Mouse (Mus musculus) MEL (cell line): ENCODE measurements around the gene Itsn1. TPM values are rescaled to one million over a fixed set of nuclear protein-coding genes. Genes with fewer than 3 reads are reported as not detected.

ENCODE experiments used
- DNase-seq: peaks from one replicate; pipeline ENCODE4 v3.0.0; 2011; ENCODE audit warnings: low read depth, low spot score
- H3K27ac ChIP-seq: 2 replicates; pipeline ENCODE4 v1.5.1; 2012; ENCODE audit warnings: low read depth, mild to moderate bottlenecking, control low read depth, low read length, moderate library complexity; ENCODE audit not compliant: control insufficient read depth
- H3K27me3 ChIP-seq, 2 experiments: fragments of 150-350 bp in 1 of 2; sonication (generic) in 1 of 2; 2 replicates each; pipeline ENCODE4 v1.6.1; 2012; ENCODE audit warnings: low read length in 2 of 2, mild to moderate bottlenecking in 2 of 2, improper control_type of control experiment in 1 of 2, moderate library complexity in 1 of 2; ENCODE audit not compliant: insufficient read depth in 2 of 2, control insufficient read depth in 1 of 2
- H3K36me3 ChIP-seq, 2 experiments: 2 replicates each; pipeline ENCODE4 v1.6.1; 2012 to 2014; ENCODE audit warnings: low read length in 2 of 2, improper control_type of control experiment in 1 of 2, inconsistent platforms in 1 of 2, mild to moderate bottlenecking in 1 of 2; ENCODE audit not compliant: insufficient read depth in 2 of 2, control insufficient read depth in 1 of 2
- H3K4me1 ChIP-seq, 2 experiments: fragments of 150-350 bp in 1 of 2; sonication (generic) in 1 of 2; 2 replicates each; pipeline ENCODE4 v1.6.1; 2012; ENCODE audit warnings: low read length in 2 of 2, improper control_type of control experiment in 1 of 2, mild to moderate bottlenecking in 1 of 2; ENCODE audit not compliant: insufficient read depth in 2 of 2, control insufficient read depth in 1 of 2
- H3K4me3 ChIP-seq, 2 experiments: fragments of 150-350 bp in 1 of 2; sonication (generic) in 1 of 2; 2 replicates each; pipeline ENCODE4 v1.5.1; 2012; ENCODE audit warnings: low read depth in 2 of 2, low read length in 2 of 2, mild to moderate bottlenecking in 2 of 2, moderate library complexity in 2 of 2, control low read depth in 1 of 2, improper control_type of control experiment in 1 of 2; ENCODE audit not compliant: control insufficient read depth in 1 of 2, insufficient read depth in 1 of 2
- H3K79me2 ChIP-seq: 2 replicates; pipeline ENCODE4 v1.6.1; 2012; ENCODE audit warnings: mild to moderate bottlenecking, low read length, moderate library complexity; ENCODE audit not compliant: control insufficient read depth, poor library complexity, insufficient read depth
- H3K9ac ChIP-seq: 2 replicates; pipeline ENCODE4 v1.6.1; 2012; ENCODE audit warnings: low read depth, mild to moderate bottlenecking, control low read depth, low read length, moderate library complexity; ENCODE audit not compliant: control insufficient read depth, poor library complexity, severe bottlenecking
- H3K9me3 ChIP-seq: fragments of 150-350 bp; sonication (generic); replicated peaks from 2 replicates; pipeline ENCODE4 v1.6.1; 2012; ENCODE audit warnings: mild to moderate bottlenecking, low read length, improper control_type of control experiment, moderate library complexity; ENCODE audit not compliant: insufficient read depth
- BHLHE40 ChIP-seq: IDR thresholded peaks from 2 replicates; pipeline ENCODE4 v1.6.1; 2012; ENCODE audit warnings: low read depth, mild to moderate bottlenecking, inconsistent platforms, low read length, improper control_type of control experiment, borderline replicate concordance
- CHD1 ChIP-seq: IDR thresholded peaks from 2 replicates; pipeline ENCODE4 v1.6.1; 2012; ENCODE audit warnings: low read depth, mild to moderate bottlenecking, inconsistent platforms, low read length, improper control_type of control experiment
- CHD2 ChIP-seq: IDR thresholded peaks from 2 replicates; pipeline ENCODE4 v1.6.1; 2011; ENCODE audit warnings: low read length, improper control_type of control experiment
- E2F4 ChIP-seq: IDR thresholded peaks from 2 replicates; pipeline ENCODE4 v1.6.1; 2011; ENCODE audit warnings: low read depth, low read length, improper control_type of control experiment, borderline replicate concordance
- ELF1 ChIP-seq: IDR thresholded peaks from 2 replicates; pipeline ENCODE4 v1.6.1; 2014; ENCODE audit warnings: low read depth, mild to moderate bottlenecking, inconsistent platforms, low read length, improper control_type of control experiment, moderate library complexity
- ETS1 ChIP-seq: IDR thresholded peaks from 2 replicates; pipeline ENCODE4 v1.6.1; 2012; ENCODE audit warnings: low read depth, mild to moderate bottlenecking, inconsistent platforms, low read length, improper control_type of control experiment, moderate library complexity
- GABPA ChIP-seq: IDR thresholded peaks from 2 replicates; pipeline ENCODE4 v1.6.1; 2012; ENCODE audit warnings: low read depth, mild to moderate bottlenecking, inconsistent platforms, low read length, improper control_type of control experiment, moderate library complexity
- GATA1 ChIP-seq: IDR thresholded peaks from 2 replicates; pipeline ENCODE4 v1.6.1; 2011; ENCODE audit warnings: low read depth, low read length, improper control_type of control experiment
- HCFC1 ChIP-seq: IDR thresholded peaks from 2 replicates; pipeline ENCODE4 v1.6.1; 2012; ENCODE audit warnings: low read depth, mild to moderate bottlenecking, inconsistent platforms, low read length, improper control_type of control experiment, moderate library complexity
- JUND ChIP-seq: IDR thresholded peaks from 2 replicates; pipeline ENCODE4 v1.6.1; 2011; ENCODE audit warnings: low read depth, mild to moderate bottlenecking, improper control_type of control experiment, low read length
- KAT2A ChIP-seq: conservative IDR thresholded peaks from 2 replicates; pipeline ENCODE4 v1.6.1; 2012; ENCODE audit warnings: low read depth, low read length, improper control_type of control experiment, inconsistent platforms
- MAFK ChIP-seq: IDR thresholded peaks from 2 replicates; pipeline ENCODE4 v1.6.1; 2011; ENCODE audit warnings: low read depth, mild to moderate bottlenecking, low read length, improper control_type of control experiment, borderline replicate concordance
- MAX ChIP-seq: IDR thresholded peaks from 2 replicates; pipeline ENCODE4 v1.6.1; 2011; ENCODE audit warnings: low read length, improper control_type of control experiment
- MAZ ChIP-seq: IDR thresholded peaks from 2 replicates; pipeline ENCODE4 v1.6.1; 2012; ENCODE audit warnings: low read depth, mild to moderate bottlenecking, inconsistent platforms, low read length, improper control_type of control experiment
- NRF1 ChIP-seq: IDR thresholded peaks from 2 replicates; pipeline ENCODE4 v1.6.1; 2014; ENCODE audit warnings: low read depth, mild to moderate bottlenecking, inconsistent platforms, low read length, improper control_type of control experiment, moderate library complexity; ENCODE audit not compliant: poor library complexity, insufficient read depth, severe bottlenecking
- POLR2AphosphoS2 ChIP-seq: IDR thresholded peaks from 2 replicates; pipeline ENCODE4 v1.6.1; 2011; ENCODE audit warnings: low read length, improper control_type of control experiment
- POLR2AphosphoS5 ChIP-seq: IDR thresholded peaks from 2 replicates; pipeline ENCODE4 v1.6.1; 2012; ENCODE audit warnings: low read depth, borderline replicate concordance, mild to moderate bottlenecking, inconsistent platforms, low read length, moderate library complexity, mixed read lengths
- RAD21 ChIP-seq: IDR thresholded peaks from 2 replicates; pipeline ENCODE4 v1.6.1; 2011; ENCODE audit warnings: mild to moderate bottlenecking, low read depth, low read length, improper control_type of control experiment
- RCOR1 ChIP-seq: IDR thresholded peaks from 2 replicates; pipeline ENCODE4 v1.6.1; 2012; ENCODE audit warnings: low read depth, mild to moderate bottlenecking, inconsistent platforms, low read length, improper control_type of control experiment
- SIN3A ChIP-seq: IDR thresholded peaks from 2 replicates; pipeline ENCODE4 v1.6.1; 2012; ENCODE audit warnings: low read length, improper control_type of control experiment, inconsistent platforms
- SMC3 ChIP-seq: IDR thresholded peaks from 2 replicates; pipeline ENCODE4 v1.6.1; 2011; ENCODE audit warnings: low read depth, low read length, improper control_type of control experiment
- TAL1 ChIP-seq: IDR thresholded peaks from 2 replicates; pipeline ENCODE4 v1.6.1; 2012; ENCODE audit warnings: mild to moderate bottlenecking, inconsistent platforms, low read length, moderate library complexity, mixed read lengths
- TBP ChIP-seq: IDR thresholded peaks from 2 replicates; pipeline ENCODE4 v1.8.0; 2011; ENCODE audit warnings: low read depth, low read length, improper control_type of control experiment
- TCF12 ChIP-seq: IDR thresholded peaks from 2 replicates; pipeline ENCODE4 v1.6.1; 2014; ENCODE audit warnings: low read depth, mild to moderate bottlenecking, inconsistent platforms, low read length, improper control_type of control experiment, moderate library complexity
- UBTF ChIP-seq: IDR thresholded peaks from 2 replicates; pipeline ENCODE4 v1.6.1; 2012; ENCODE audit warnings: low read depth, mild to moderate bottlenecking, inconsistent platforms, low read length, improper control_type of control experiment, moderate library complexity, borderline replicate concordance; ENCODE audit not compliant: insufficient read depth
- USF2 ChIP-seq, 2 experiments: IDR thresholded peaks; 2 replicates each; pipeline ENCODE4 v1.6.1; 2011 to 2012; ENCODE audit warnings: improper control_type of control experiment in 2 of 2, low read length in 2 of 2, borderline replicate concordance in 1 of 2, inconsistent platforms in 1 of 2, low read depth in 1 of 2, mild to moderate bottlenecking in 1 of 2; ENCODE audit not compliant: insufficient read depth in 1 of 2
- ZC3H11A ChIP-seq: IDR thresholded peaks from 2 replicates; pipeline ENCODE4 v1.6.1; 2012; ENCODE audit warnings: low read depth, mild to moderate bottlenecking, inconsistent platforms, low read length, improper control_type of control experiment
- ZMIZ1 ChIP-seq: IDR thresholded peaks from 2 replicates; pipeline ENCODE4 v1.6.1; 2012; ENCODE audit warnings: low read depth, mild to moderate bottlenecking, inconsistent platforms, low read length, improper control_type of control experiment, moderate library complexity
- ZNF384 ChIP-seq: IDR thresholded peaks from 2 replicates; pipeline ENCODE4 v1.6.1; 2012; ENCODE audit warnings: low read depth, mild to moderate bottlenecking, inconsistent platforms, low read length, improper control_type of control experiment
- polyA plus RNA-seq, 2 experiments: library from polyadenylated mRNA; stranded (reverse) in 1 of 2; unstranded in 1 of 2; fragments of >175 nt in 1 of 2; fragments of >200 nt in 1 of 2; gene quantifications; 2 replicates each; pipeline versions ENCODE4 v1.2.1 to v1.2.4; 2012; ENCODE audit warnings: low replicate concordance in 2 of 2, low read depth in 1 of 2; ENCODE audit not compliant: insufficient read length in 2 of 2, insufficient read depth in 1 of 2, missing spikeins in 1 of 2
- total RNA-seq: library from RNA; depleted of rRNA; stranded (reverse); fragments of 300-350 nt; gene quantifications from 2 replicates; pipeline ENCODE4 v1.2.3, GENCODE M21; 2012

Gene Itsn1
- total and polyA plus RNA-seq, 3 experiments = 14.7 to 36.5 TPM; not detected in 1

GRCm38 (mm10) chr16:91732816-91733215, 3.7 kb downstream of the Itsn1 start:
- no peak for DNase-seq
- Histone ChIP-seq H3K9ac (no peak overlapping the region), H3K4me3 (no peak overlapping the region), H3K27ac (no peak overlapping the region), H3K36me3 (peaks cover 0 to 5% of the 10 kb centered on the region in 2 experiments; a peak in 2 of 4 replicates), H3K9me3 (no peaks in the 10 kb centered on the region), H3K4me1 (peaks cover 0 to 6% of the 10 kb centered on the region in 2 experiments; a peak in 2 of 4 replicates), H3K79me2 (peaks cover 2% of the 10 kb centered on the region; the same call in 1 of the 2 replicates), H3K27me3 (peaks cover 7 to 9% of the 10 kb centered on the region in 2 experiments)
- TF ChIP-seq RAD21 (no peak), POLR2AphosphoS5 (no peak), TCF12 (no peak), CHD1 (no peak), ETS1 (no peak), MAFK (no peak), MAX (no peak), HCFC1 (no peak), KAT2A (no peak), RCOR1 (no peak), USF2 (IDR thresholded peaks at IDR 0.05; ENCODE audit: borderline replicate concordance in 1 of 2, insufficient read depth in 1 of 2, low read depth in 1 of 2, low read length in 2 of 2) (no peak), SIN3A (no peak), ZC3H11A (no peak), MAZ (no peak), E2F4 (no peak), GABPA (no peak), JUND (no peak), CHD2 (no peak)

- H3K27ac ChIP-seq = no peak overlapping the region
- H3K4me3 ChIP-seq = no peak overlapping the region
- no peaks in the 10 kb centered on the region for H3K9me3 ChIP-seq
- peaks cover 0 to 6% of the 10 kb centered on the region in 2 experiments; a peak in 2 of 4 replicates for H3K4me1 ChIP-seq
- H3K36me3 ChIP-seq = peaks cover 0 to 5% of the 10 kb centered on the region in 2 experiments; a peak in 2 of 4 replicates
- H3K9ac ChIP-seq = no peak overlapping the region
- TF ChIP-seq ZNF384 = no peak
- TF ChIP-seq SIN3A = no peak
- TF ChIP-seq ZMIZ1 = no peak
- TF ChIP-seq TAL1 = no peak
- TF ChIP-seq JUND = no peak
- no peak for TF ChIP-seq NRF1
- TF ChIP-seq HCFC1 = no peak
- no peak for TF ChIP-seq ZC3H11A
- TF ChIP-seq POLR2AphosphoS2 = no peak
- TF ChIP-seq UBTF = no peak
- TF ChIP-seq MAFK = no peak
- no peak for TF ChIP-seq BHLHE40
- TF ChIP-seq ELF1 = no peak
- TF ChIP-seq GATA1 = no peak
- TF ChIP-seq CHD2 = no peak
- no peak for TF ChIP-seq MAX
- TF ChIP-seq TBP = no peak
- TF ChIP-seq SMC3 = no peak
- TF ChIP-seq USF2 (IDR thresholded peaks at IDR 0.05; ENCODE audit: borderline replicate concordance in 1 of 2, insufficient read depth in 1 of 2, low read depth in 1 of 2, low read length in 2 of 2) = no peak
- TF ChIP-seq E2F4 = no peak
- no peak for DNase-seq
- H3K79me2 ChIP-seq = no peaks in the 10 kb centered on the region
- H3K27me3 ChIP-seq = peaks cover 7 to 9% of the 10 kb centered on the region in 2 experiments
Observed at GRCm38 (mm10) chr16:91734771-91735170, 5.7 kb downstream of the Itsn1 start.
